Mouse (Mus musculus) cerebellum, adult 2 months (tissue): ENCODE measurements around the gene Banp. TPM values are rescaled to one million over a fixed set of nuclear protein-coding genes. Genes with fewer than 3 reads are reported as not detected.

Experiments used
- DNase-seq, 2 experiments: peaks; one replicate each; pipeline ENCODE4 v3.0.0; 2021
- H3K27ac ChIP-seq: fragments of 200-500 bp; 2 replicates; pipeline ENCODE4 v1.5.1; 2012; ENCODE audit warnings: low read length, control low read depth, inconsistent platforms; ENCODE audit not compliant: insufficient read depth
- H3K27me3 ChIP-seq: fragments of 200-500 bp; 2 replicates; pipeline ENCODE4 v1.6.1; 2012; ENCODE audit warnings: inconsistent platforms, mild to moderate bottlenecking, low read length, moderate library complexity; ENCODE audit not compliant: control insufficient read depth, insufficient read depth
- H3K4me1 ChIP-seq: fragments of 200-500 bp; 2 replicates; pipeline ENCODE4 v1.6.1; 2011; ENCODE audit warnings: low read length; ENCODE audit not compliant: control insufficient read depth, insufficient read depth
- H3K4me3 ChIP-seq: fragments of 200-500 bp; replicated peaks from 2 replicates; pipeline ENCODE3; 2011; ENCODE audit warnings: mild to moderate bottlenecking, low read depth, low read length, control low read depth; ENCODE audit not compliant: insufficient read depth
- CTCF ChIP-seq: fragments of 200-500 bp; IDR thresholded peaks from 2 replicates; pipeline ENCODE4 v1.5.1; 2011; ENCODE audit warnings: low read depth, mild to moderate bottlenecking, control low read depth, low read length, moderate library complexity, borderline replicate concordance; ENCODE audit not compliant: insufficient read depth
- POLR2A ChIP-seq: fragments of 200-500 bp; IDR thresholded peaks from 2 replicates; pipeline ENCODE4 v1.6.1; 2011; ENCODE audit warnings: low read length, control low read depth, borderline replicate concordance; ENCODE audit not compliant: insufficient read depth
- WGBS: fragments of 180-500 bp; shearing (Covaris S2); methylation state at CpG from one replicate; pipeline ENCODE4 v1.1.7; 2018; 5-methylcytosine and 5-hydroxymethylcytosine counted together
- polyA plus RNA-seq: library from polyadenylated mRNA; depleted of rRNA; stranded (reverse); fragments of >200 nt; gene quantifications from 2 replicates; pipeline ENCODE4 v1.2.3, GENCODE M21; 2012

The Banp gene
- polyA plus RNA-seq, 1 experiment = 67.1 TPM

- Histone ChIP-seq H3K27me3 (no peaks in the 10 kb centered on the region), H3K4me1 (peaks cover 8% of the 10 kb centered on the region), H3K4me3 (no peak overlapping the region), H3K27ac (no peak overlapping the region)
- TF ChIP-seq POLR2A (no peak), CTCF (no peak)
- 86% methylated on average over 10 of the region's 10 CpGs for WGBS
- DNase-seq = no peak
Observed at GRCm38 (mm10) chr8:122055321-122055720, 105.8 kb downstream of the Banp start.

GRCm38 (mm10) chr8:122056113-122056512, 106.6 kb downstream of the Banp start:
- no peak overlapping the region for H3K4me3 ChIP-seq
- DNase-seq = no peak
- H3K27ac ChIP-seq = no peak overlapping the region
- H3K4me1 ChIP-seq = peaks cover under 1% of the 10 kb centered on the region; the same call in 1 of the 2 replicates
- H3K27me3 ChIP-seq = no peaks in the 10 kb centered on the region
- TF ChIP-seq POLR2A (no peak), CTCF (no peak)
- WGBS = 70% methylated on average over 1 of the region's 1 CpGs

DNA sequence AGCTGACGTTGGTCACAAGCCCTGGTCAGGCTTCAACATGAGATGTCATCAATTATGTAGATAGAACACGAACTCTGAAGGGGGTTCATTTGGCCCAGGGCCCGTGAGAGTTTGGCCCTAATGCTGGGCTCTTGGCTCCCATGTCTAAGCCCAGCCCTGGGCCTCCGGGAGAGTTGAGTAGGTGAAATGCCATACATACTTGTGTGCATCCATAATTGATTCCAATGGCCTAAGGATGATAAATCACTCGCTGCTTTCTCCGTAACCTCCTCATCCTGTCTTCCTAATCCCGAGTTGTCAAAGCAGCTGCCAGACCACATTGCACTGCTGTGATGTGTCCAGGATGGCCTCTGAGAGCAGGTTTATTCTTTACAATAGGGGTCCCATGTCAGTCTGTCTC, 107.3 kb downstream of the Banp start:
- Histone ChIP-seq H3K4me1 (no peaks in the 10 kb centered on the region), H3K27ac (no peak overlapping the region), H3K27me3 (no peaks in the 10 kb centered on the region), H3K4me3 (no peak overlapping the region)
- TF ChIP-seq CTCF = no peak
- no peak for TF ChIP-seq POLR2A
- 77% methylated on average over 7 of the region's 7 CpGs for WGBS
- DNase-seq = no peak

DNA sequence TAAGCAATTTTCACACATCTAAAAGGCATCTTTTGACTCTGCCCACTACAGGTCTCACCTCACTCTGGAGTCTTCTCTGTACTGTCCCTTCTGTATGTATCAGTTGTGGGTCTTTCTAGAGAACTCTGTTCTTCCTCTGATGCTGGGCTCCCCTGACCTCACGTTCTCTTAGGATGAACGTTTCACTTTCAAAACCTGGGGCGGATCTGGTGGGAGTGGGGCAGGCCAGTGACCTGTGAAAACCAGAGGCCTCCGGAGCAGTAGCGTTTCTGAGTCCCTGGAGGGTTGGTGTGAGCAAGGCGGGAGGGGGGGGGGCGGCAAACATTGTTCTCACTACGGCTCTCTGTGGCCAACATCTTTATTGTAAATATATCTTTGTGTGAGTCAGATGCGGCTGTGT, 109.0 kb downstream of the Banp start:
- TF ChIP-seq POLR2A (no peak), CTCF (no peak)
- Histone ChIP-seq H3K27ac (no peak overlapping the region), H3K4me3 (no peak overlapping the region), H3K27me3 (no peaks in the 10 kb centered on the region), H3K4me1 (no peaks in the 10 kb centered on the region)
- WGBS = 62% methylated on average over 9 of the region's 9 CpGs
- DNase-seq = no peak

DNA sequence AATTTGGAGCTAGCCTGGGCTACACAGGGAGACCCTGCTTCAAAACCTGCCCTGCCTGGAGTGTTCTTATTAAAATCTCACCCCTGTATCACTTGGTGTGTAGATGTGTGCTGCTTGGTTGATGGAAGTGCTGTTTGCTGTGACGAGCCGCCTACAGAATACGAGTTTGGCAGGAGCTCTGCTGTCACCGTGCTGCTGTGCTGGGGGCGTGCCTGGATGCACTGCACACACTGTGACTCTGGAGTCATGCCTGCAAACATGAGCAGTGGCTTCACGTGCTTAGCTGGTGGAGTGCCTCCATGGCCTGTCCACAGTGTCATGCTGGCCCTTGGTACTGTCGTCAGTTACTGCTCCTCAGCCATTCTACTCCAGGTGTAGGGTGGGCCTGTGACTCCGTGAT, 109.4 kb downstream of the Banp start:
- H3K4me1 ChIP-seq = peaks cover 3% of the 10 kb centered on the region
- no peak overlapping the region for H3K4me3 ChIP-seq
- no peak overlapping the region for H3K27ac ChIP-seq
- no peak for DNase-seq
- WGBS = 55% methylated on average over 8 of the region's 8 CpGs
- no peak for TF ChIP-seq CTCF
- no peak for TF ChIP-seq POLR2A
- H3K27me3 ChIP-seq = no peaks in the 10 kb centered on the region

GRCm38 (mm10) chr8:122062508-122063223, 113.1 kb downstream of the Banp start:
- H3K27ac ChIP-seq = no peak overlapping the region
- 89% methylated on average over 12 of the region's 12 CpGs for WGBS
- H3K27me3 ChIP-seq = no peaks in the 10 kb centered on the region
- H3K4me3 ChIP-seq = no peak overlapping the region
- TF ChIP-seq CTCF (no peak), POLR2A (no peak)
- H3K4me1 ChIP-seq = peaks cover 6% of the 10 kb centered on the region
- no peak for DNase-seq

- no peaks in the 10 kb centered on the region for H3K27me3 ChIP-seq
- peaks cover 6% of the 10 kb centered on the region for H3K4me1 ChIP-seq
- no peak for DNase-seq
- whole genome bisulfite sequencing = 66% methylated on average over 7 of the region's 7 CpGs
- no peak overlapping the region for H3K27ac ChIP-seq
- TF ChIP-seq POLR2A (no peak), CTCF (no peak)
- H3K4me3 ChIP-seq = no peak overlapping the region
Observed at GRCm38 (mm10) chr8:122064353-122064752, 114.8 kb downstream of the Banp start.

DNA sequence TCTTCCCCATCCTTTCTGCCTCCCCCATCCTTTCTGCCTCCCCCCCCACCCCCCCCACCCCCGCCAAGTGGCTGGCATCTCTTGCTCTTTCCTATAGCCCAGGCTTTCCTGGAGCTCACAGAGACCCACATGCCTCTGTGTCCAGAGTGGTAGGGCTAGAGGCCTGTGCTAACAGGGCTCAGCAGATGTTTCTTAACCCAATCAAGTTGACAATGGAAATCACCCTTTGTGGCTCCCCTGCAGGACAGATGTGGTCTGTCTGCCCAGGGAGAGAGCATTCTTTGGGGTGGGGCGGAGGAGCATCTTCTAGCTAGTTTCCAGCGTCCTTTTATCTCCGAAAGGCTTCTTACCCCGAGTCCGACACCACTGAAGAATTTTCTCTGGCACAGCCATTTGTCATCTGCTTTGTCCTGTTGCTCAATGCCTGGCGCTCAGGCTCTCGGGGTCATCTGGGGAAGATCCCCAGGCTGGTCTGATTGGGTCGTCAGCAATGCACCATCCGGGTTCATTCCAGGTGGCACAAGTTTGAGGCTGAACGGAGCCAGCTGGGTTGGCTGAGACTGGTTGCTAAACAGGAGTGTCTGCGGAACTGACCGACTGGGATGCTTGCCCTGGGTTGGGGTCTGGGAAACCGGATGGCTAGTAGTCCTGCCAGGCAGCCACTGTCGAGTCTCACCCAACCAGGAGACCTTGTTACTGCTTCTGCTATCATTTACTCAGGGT, 118.4 kb downstream of the Banp start:
- H3K27me3 ChIP-seq = no peaks in the 10 kb centered on the region
- 41% methylated on average over 15 of the region's 15 CpGs for WGBS
- H3K4me1 ChIP-seq = peaks cover 6% of the 10 kb centered on the region
- no peak for DNase-seq
- TF ChIP-seq CTCF (no peak), POLR2A (no peak)
- H3K4me3 ChIP-seq = no peak overlapping the region
- no peak overlapping the region for H3K27ac ChIP-seq
